Mouse (Mus musculus) bone marrow, adult 2 months (tissue): ENCODE results near the gene Osbp.

Experiments
- CTCF ChIP-seq: fragments of 200-500 bp; IDR thresholded peaks from 2 replicates; pipeline ENCODE4 v1.5.1; 2011; ENCODE audit warnings: low read length, control low read depth; ENCODE audit not compliant: control insufficient read depth, insufficient read depth
- POLR2A ChIP-seq: fragments of 200-500 bp; IDR thresholded peaks from 2 replicates; pipeline ENCODE4 v1.6.1; 2011; ENCODE audit warnings: low read depth, mild to moderate bottlenecking, control low read depth, low read length, borderline replicate concordance; ENCODE audit not compliant: control insufficient read depth

DNA sequence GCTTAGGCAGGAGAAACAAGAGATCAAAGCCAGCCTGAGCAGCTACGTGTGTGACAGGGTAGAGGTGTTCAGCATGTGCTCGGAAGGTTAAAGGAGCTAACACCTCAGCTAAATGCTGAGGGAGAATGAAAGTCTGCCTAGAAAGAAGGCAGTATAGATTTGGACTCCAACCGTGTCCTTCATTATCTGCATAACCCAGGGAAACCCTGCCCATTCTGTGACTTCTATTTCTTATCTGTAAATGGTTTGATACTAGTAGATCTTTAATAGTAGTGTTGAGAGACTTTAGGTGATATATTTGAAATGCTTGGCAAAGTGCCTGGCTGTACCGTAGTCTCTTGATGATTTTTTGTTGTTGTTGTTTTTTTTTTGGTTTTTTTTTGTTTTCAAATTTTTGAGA lies 9.9 kb downstream of the Osbp start:
- TF ChIP-seq CTCF (no peak), POLR2A (no peak)
